Mouse (Mus musculus): Measurements from ENCODE around the gene Mroh7.

DNA sequence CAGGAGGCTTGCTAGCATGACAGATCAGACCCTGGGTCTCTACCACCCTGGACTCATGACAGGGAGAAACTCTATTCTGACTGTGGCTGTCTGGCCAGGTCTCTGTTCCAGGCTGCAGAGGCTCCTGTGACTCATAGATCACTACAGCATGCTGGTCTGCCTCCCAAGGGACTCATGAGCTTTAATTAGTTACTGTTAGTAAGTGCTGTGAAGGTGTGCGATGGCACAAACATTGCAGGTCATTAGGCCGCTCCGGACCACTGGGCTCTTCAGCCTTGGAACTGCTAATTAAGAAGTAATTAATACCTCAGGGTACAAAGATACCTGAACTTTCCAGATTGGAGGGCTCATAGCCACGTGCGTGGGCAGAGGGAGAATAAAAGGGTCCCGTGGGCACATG lies 83.6 kb downstream of the Mroh7 start:
- TF ChIP-seq CTCF (IDR thresholded peaks at IDR 0.05; ENCODE audit: low read depth, low read length) (no peak), POLR2A (IDR thresholded peaks at IDR 0.05; ENCODE audit: borderline replicate concordance, low read depth, low read length) (no peak)
